Comparison of ENCODE assay signal across 18 mouse cellular contexts in the genomic region with DNA sequence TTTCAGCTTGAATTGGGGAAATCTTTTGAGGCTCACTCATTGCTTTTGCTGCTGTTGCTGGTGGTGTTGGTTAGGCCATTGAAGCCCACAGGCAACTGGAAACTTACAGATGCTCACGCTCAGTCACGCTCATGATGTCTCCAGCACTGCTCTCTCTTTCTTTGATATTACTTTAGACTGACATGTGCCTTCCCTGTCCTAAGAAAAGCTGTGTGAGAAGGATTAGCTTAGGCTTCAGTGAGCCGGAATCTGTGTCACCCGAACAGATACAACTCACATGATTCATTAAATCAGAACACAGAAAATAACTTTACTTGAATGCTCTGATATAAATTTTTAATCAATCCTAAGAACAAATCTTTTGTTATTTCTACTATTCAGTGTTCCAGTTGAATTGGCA.
"Had no signal": no experiment of that assay in that cellular context is flagged by ENCODE, and none has a peak within 500 bp of the region (broad histone marks: within the 10 kb centered on the region; RNA-seq: fewer than 3 reads in every experiment).

No protein-coding gene starts in this region.

- H3K9ac ChIP-seq: liver, embryonic 12.5 days; liver, embryonic 14.5 days; lung, embryonic 14.5 days; midbrain, embryonic 13.5 days; midbrain, embryonic 15.5 days; neural tube, embryonic 13.5 days; neural tube, embryonic 15.5 days; stomach, embryonic 15.5 days had no signal

- H3K4me2 ChIP-seq: liver, embryonic 12.5 days; lung, embryonic 14.5 days; midbrain, embryonic 13.5 days; midbrain, embryonic 15.5 days; neural tube, embryonic 13.5 days; neural tube, embryonic 15.5 days; stomach, embryonic 15.5 days had no signal

- H3K4me1 ChIP-seq: liver, embryonic 12.5 days; midbrain, embryonic 10.5 days; midbrain, embryonic 13.5 days; midbrain, embryonic 15.5 days; neural tube, embryonic 13.5 days; neural tube, embryonic 15.5 days; stomach, embryonic 15.5 days had no signal

- ATAC-seq: liver, embryonic 12.5 days; midbrain, embryonic 13.5 days; midbrain, embryonic 15.5 days had no signal

- H3K27ac ChIP-seq: liver, embryonic 12.5 days; liver, embryonic 14.5 days; midbrain, embryonic 10.5 days; midbrain, embryonic 13.5 days; midbrain, embryonic 15.5 days; neural tube, embryonic 13.5 days; neural tube, embryonic 15.5 days; stomach, embryonic 15.5 days; stomach, postnatal 0 days had no signal

- H3K27me3 ChIP-seq: liver, embryonic 12.5 days; midbrain, embryonic 13.5 days; midbrain, embryonic 15.5 days; neural tube, embryonic 13.5 days; neural tube, embryonic 15.5 days; stomach, embryonic 15.5 days had no signal

- H3K9me3 ChIP-seq: liver, embryonic 12.5 days; midbrain, embryonic 10.5 days; midbrain, embryonic 13.5 days; midbrain, embryonic 15.5 days; neural tube, embryonic 13.5 days; neural tube, embryonic 15.5 days; stomach, embryonic 15.5 days had no signal

- H3K36me3 ChIP-seq: stomach, embryonic 15.5 days had no signal

- DNase-seq: lung, adult 18-20 months; lung, embryonic 14.5 days; lung, postnatal 10 days; lung, postnatal 4 days; right cerebral cortex, postnatal 14 days; thymus, adult 18-20 months; thymus, postnatal 14 days; thymus, postnatal 36 days had no signal

- H3K4me3 ChIP-seq: liver, embryonic 12.5 days; midbrain, embryonic 10.5 days; midbrain, embryonic 13.5 days; midbrain, embryonic 15.5 days; myocyte; neural tube, embryonic 13.5 days; neural tube, embryonic 15.5 days; stomach, embryonic 15.5 days had no signal
